Mouse (Mus musculus): ENCODE data around the gene Ddx23.

Ddx23 gene

DNA sequence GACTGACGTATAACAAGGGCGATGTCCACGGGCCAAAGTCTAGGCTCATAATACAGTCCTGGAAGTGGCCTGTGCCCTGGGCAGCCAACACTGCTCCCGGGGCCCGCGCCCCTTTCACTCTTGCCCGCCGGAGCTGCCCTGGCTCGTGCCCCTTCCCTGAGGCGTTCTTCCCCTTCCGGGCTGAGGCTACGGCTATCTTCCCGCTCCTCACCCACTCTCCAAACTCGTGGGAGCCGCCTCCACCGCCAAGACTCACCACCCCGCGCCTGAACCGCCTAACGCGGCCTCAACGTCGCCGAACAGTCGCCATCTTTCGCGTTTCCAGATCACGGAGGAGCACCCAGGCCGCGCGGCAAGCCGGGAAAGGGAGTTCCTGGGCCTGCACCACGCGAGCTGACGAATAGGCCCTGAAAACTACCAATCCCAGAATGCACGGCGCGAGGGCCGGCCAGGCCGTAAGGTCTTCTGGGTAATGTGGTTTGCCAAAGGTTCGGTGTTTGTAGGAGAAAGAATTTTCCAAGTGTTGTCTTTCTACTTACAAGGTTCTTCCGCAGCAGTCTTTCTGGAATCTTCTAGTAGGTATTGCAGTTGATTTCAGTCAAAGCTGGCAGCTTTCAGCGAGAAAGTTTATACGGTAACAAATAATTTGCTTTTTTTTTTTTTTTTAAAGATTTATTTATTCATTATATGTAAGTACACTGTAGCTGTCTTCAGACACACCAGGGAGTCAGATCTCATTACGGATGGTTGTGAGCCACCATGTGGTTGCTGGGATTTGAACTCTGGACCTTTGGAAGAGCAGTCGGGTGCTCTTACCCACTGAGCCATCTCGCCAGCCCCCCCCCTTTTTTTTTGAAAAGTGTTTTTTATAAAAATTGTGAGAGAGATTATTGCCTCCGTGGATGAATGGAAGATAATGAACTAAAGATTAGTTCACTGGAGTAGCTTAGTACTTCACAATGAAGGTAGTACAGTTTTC lies at the start of gene Ddx23:
TSS of gene Ddx23 (minus strand) at position 328 of the 979 bp plus-strand sequence.
- DNase-seq, result peak; percentile 98

DNA sequence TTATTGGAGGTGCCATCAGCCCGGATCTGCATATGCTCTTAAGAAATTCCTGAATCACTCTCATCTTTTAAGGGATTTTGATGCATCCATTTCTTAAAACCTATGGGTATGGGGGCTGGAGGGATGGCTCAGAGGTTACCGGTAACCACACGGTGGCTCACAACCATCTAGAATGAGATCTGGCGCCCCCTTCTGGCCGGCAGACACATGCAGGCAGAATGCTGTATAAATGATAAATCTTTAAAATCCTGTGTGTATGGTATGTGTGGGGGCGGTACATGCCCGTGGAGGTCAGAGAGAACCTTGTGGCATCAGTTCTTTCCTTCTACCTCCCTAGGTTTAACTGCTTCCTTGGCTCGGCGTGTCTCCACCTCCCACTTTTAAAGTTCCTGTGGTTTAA lies 47.7 kb upstream of the Ddx23 start:
- peak; percentile 81 for DNase-seq

DNA sequence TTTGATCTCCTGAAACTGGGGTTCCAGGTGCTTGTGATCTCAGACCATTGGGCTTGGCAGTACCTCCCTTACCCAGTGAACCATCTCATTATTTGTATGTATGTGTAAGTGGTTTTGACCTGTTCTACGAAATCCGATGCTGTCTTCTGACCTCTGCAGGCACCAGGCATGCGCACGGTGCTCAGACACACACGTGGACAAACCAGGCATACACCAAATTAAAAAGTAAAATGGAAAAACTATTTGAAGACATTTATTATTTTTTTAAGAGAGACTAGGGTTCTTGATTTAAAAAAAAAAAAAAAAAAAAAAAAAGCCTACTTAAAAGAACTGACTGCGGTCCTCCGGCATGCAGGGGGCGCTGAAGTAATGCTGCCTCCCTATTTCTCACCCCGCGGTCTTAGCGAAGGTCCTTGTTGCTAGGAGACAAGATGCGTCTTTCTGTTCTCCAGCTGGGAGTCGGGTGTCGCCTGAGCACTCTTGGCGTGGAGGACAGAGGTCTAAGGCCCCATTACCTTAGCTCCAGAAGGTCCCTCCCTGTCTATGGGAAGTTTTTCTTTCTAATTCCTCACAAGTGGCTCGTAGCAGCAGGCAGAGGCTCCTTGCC lies 45.2 kb upstream of the Ddx23 start, which contains the start of gene Ccdc65:
TSS of gene Ccdc65 (plus strand) at position 442 of the 607 bp plus-strand sequence.
- DNase-seq, result peak; percentile 90

DNA sequence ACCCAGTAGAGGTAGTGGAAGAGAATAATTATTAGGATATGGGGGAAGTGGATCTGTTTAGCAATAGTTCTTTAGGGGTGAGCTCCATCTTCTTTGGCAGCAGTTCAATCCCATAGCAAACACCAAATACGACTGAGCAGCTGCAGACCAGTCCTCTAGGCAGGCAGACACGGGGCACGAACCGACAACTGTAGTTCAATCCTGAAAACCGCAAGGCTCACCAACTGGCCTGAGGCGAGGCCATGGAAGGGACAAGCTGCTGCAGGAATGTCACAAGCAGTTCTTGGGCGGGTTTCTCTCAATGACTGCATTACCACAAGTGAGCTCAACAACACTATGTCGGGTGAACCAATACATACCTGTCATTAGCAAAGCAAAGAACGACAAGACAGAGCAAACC lies 41.6 kb upstream of the Ddx23 start:
- DNase-seq, result no peak

DNA sequence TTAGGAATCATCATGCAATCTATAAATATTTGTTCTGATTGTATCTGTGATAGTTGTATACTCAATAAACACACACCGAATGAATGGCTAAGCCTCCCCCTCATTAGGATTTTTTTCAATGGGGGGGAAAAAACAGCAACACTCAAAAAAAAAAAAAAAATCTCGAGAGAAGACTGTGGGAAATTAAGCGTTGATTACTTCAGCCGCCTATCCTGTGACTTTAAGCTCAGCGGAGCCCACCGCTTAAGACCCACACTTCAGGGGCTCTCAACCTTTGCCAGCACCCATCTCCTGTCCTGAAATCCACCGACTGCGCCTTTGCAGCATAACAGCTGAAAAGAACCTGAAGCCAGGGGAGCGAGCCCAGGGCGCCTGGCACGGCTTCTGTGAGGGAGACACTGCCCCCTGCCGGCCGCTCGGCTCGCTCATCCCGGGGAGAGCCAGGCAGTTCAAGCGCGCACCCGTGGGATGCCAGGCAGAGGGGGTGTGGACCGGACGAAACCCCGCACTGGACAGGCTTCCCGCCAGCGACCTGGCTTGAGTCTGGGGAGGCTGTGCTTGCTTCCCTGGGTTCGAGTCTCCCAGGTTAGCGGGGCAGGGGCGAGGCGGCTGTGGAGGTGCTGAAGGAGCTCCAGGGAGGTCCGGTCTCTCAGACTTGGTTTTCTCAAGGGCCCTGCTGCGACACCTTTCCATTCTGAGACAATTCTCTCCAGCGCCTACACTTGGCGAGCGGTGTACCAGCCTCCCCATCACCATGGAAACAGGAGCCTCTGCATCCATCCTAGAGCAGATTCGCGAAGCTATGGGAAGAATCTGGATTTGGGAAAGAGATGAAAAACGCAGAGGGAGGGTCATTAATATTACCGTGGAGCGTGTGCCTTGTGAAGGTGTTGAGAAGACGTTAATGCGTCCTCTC lies 36.8 kb upstream of the Ddx23 start:
- DNase-seq, result peak; percentile 92

DNA sequence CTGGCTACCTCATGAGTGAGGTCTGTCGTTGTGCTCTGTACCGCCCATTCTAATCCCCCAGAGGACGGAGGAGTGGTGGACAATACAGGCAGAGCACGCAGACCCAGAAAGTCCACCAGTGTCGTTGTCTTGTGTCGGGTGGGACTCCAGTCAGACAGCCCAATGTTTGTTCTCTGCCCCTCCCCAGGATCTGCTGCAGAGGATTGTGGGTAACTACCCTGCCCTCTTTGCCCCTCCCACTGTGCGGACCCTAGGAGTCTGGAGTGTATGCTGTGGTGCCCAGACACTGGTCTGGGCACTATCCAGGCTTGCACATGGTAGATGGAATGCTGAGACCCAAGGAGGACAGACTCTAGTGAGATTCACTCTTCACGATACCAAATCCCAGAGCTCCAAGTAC lies 33.5 kb upstream of the Ddx23 start:
- DNase-seq, result no peak

DNA sequence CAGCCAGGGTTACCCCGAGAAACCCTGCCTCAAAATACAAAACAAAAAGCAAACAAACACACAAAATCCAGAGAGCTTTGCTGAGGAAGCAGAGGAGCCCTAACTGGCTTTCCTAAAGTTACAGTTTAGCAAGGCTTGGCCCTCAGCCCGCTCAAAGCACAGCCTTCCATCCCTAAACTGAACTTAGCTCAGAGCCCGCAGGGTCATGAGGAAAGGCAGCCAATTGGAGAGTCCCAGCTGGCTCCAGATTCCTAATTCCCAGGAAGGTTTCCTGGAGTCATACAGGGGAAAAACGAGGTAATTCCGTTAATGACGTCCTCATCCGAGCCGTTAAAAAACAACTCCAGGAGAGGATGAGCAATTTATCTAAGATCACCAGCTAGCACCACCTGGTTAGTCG lies 33.0 kb upstream of the Ddx23 start:
- no peak for DNase-seq

DNA sequence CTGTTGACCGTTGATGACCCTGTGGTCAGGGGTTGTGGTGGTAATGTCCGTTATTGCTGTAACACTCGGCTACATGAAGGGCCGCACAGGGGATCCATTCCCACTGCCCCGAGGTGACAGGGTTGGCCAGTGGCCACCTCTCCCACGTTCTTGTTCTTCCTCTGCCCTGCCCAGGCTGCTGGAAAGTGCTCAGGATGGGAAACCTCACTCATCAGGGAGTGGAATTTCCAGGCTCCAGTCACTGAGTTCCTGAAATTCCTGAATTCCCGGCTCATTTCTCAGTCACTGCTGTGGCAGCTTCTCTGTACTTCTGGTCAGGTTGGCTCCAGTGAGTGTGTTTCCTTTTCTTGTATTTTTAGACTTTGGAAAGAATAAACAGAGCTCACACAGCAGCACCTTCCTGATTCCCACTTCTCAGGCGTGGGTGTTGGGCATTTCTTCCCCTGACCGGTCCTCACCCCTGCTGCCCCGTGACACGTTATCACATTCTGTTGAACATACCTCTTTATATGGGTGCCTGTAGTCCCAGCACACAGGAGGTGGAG lies 29.5 kb upstream of the Ddx23 start:
- peak; percentile 49 for DNase-seq

DNA sequence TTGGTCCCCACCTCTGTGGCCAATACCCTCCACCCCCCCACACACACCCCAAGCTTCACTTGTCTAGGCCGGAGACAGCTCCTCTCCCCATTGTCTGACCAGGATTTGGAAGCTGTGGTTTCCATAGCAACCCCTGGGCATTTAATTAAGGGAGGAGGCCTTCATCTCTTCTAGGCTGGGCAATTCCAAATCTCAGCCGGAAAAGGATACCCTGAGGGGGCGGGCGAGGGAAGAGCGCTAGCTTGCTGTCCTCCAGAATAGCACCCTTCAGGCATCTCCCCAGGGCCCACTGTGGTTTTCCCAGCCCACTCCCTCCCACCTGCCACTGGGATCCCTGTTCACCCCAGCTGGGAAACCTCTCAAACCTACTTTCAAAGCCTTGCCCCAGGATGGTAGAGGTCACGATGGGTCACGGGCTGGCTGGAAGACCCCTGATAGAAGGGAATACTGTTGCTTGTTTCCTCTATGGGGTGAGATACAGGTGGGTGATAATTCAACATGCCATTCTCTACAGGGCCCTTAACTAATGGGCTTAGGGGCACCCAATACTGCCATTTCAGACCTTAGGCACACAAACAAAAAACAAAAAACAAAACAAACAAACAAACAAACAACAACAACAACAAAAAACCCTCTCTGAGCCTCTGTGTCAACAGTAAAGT lies 28.9 kb upstream of the Ddx23 start:
- DNase-seq, result peak; percentile 81

DNA sequence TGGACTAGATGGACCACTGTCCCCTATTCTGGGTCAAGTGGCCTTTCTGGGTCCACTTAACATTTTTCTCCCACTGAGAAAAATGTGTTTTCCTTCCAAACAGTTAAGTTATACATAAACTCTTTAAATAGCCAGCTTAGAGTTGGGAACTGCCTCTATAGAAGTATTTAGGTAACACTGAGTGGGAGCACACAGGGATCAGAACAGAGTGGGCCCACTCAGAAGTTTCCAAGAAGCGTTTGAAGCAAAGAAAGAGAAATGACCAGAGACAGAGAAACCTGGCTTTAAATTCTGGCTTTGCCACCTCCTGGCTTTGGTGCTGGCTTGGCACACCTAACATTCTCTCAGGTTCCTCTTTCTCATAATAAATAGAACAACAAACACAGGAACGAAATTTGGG lies 27.0 kb upstream of the Ddx23 start:
- no peak for DNase-seq

DNA sequence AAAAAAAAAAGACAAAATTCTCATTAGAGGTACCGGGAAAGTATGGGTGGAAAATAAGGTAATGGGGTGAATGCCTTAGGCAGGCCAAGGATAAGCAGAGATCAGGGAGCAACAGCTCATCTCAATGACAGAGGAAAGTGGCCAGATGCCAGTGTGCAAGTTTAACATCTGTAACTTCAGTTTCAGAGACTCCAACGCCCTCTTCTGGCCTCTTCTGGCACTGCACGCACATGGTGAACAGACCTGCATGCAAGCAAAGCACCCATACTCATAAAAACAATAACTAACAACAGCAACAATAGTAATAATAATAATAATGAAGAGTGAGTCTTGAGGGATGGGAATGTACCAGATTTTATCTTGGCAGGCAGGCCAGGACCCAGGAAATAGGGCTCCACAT lies 23.2 kb upstream of the Ddx23 start:
- no peak for DNase-seq

DNA sequence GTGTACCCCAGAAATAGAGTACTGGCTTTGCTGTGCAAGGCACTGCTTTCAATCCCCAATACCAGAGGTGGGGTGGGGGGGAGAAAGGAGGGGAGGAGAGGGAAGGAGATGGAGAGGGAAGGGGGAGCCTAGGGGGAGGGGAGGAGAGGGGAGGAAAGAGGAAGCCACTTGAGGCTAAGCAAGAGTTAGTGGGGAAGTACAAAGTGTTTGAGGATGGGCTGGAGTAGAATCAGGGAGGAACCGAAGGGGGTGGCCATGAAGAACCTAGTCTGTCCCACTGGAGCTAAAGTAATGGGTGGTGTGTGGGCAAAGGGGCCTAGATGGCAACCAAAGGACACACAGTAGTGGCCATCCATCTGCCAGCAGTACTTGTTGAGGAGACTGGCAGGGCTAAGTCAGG lies 21.1 kb upstream of the Ddx23 start:
- DNase-seq, result no peak

DNA sequence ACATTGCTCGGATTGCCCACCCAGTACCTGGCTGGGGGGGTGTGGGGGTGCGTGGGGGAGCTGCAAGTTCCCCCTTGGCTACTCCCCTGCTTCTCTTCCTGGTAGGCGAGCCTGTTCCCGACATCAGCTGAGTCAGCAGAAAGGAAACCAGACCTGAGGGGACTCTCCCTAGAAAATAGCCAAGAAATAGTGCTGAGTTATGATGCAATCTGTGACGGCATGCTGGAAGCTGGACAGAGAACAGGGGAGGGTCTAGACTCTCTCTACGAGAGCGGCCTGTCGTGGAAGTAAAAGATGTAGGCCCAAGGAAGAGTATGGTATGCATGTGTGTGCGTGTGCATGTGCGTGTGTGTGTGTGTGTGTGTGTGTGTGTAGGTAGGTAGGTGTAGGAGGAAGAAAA lies 20.5 kb upstream of the Ddx23 start:
- no peak for DNase-seq

DNA sequence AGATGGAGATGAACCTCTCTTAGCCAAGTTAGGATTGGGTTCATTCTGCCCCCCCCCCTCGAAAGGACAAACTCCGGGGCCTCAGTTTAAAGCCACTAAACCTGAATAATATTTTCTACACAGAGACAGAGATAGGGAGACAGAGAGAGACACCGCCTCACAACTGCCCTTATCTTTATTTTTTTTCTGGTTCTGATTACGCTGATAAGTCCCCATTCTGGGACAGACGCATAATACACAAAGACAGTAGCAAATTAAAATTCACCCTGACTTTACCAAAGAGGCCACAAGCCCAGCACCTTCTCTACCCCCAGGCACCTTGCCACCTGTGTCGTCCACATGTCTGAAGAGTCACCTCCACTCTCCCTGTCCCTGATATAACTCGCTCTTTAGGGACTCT lies 18.9 kb upstream of the Ddx23 start:
- no peak for DNase-seq

DNA sequence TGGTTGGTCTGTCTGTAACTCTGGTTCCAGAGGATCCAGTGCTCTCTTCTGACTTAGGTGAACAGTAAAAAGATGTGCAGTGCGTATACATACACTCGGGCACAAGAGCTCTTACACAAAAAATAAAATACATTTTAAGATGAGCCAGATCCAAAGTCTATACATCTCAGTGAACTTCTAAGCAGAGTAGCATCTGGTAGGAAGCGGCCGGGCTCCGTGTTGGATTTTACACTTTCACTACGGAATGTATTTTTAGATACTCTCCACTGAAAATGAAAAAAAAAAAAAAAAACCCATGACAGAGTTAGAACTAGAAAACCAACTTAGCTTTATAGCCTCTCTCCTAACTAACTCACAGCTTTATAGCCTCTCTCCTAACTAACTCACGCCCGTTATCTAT lies 18.0 kb upstream of the Ddx23 start:
- DNase-seq, result no peak

DNA sequence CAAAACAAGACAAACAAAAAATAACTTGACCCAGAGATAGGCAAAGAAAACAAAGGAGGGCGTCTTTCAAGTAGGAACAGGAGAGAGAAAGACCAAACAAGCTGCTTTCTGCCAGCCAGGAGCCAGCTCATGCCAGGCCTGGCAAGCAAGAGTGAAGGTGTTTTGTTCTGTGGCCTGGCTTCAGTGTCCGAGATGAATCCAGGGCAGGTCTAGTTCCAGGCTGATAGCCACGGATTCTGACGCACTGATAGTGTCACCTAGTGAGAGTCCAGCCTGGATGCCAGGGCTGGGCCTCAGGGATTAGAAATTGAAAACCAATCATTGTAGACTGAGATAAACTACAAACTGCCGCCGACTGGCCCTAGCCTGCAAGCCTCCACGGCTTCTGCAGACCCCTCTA lies 15.3 kb upstream of the Ddx23 start:
- no peak for DNase-seq

DNA sequence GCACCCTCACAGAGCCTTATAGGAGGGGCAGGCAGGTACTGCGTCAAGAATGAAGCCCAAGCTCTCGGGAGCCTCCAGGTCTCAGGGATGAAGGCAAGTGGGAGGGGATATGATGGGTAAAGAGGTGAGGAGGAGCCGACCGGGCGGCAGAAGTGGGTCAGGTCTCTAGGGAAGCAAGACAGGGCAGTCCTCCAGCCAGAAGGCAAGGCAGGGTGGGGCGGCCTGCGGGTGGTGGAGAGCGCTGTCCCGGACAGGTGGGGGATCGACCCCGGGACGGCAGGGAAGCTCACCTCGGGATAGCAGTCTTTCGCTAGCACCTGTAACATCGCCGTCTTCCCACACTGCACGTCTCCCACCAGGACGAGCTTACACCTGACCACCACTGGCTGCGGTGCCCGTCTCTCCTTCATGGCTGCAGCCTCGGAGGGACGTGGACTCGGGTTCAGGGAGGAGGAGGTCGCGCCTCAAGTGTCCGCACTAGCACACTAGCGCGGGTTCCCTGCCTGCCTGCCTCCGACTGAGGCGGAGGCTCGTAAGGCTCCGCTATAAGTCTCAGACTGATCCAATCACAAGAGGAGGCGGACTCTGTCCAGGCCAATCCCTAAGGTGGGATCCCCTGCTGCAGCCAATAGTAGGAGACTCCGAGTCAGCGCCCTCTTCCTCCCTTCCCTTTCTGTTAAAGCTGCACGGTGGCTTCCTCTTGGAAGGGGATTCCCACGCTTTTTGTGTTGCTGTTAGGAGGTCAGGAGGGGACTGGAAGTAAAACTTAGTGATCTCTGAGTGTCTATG lies 14.4 kb upstream of the Ddx23 start, which contains the start of gene Rnd1:
TSS of gene Rnd1 (minus strand) at position 522 of the 789 bp plus-strand sequence.
- DNase-seq, result peak; percentile 92

DNA sequence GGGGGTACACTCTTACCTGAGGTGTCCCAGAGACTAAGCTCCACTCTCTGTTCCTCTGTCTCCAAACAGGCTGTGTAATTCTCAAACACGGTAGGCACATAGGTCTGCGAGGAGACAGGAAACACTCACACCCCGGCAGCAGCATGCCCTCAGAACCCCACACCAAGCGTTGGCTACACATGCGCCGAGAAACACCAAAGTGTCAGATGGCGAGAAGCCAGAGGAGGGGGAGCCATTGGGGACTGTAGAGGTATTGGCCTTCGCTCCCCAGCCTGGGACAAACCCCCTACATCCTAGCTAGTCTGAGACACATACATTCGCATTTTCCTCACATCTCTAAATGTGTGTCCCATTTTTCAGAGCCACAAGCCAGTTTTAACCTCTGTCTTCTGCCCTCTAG lies 13.8 kb upstream of the Ddx23 start:
- DNase-seq, result peak; percentile 25

DNA sequence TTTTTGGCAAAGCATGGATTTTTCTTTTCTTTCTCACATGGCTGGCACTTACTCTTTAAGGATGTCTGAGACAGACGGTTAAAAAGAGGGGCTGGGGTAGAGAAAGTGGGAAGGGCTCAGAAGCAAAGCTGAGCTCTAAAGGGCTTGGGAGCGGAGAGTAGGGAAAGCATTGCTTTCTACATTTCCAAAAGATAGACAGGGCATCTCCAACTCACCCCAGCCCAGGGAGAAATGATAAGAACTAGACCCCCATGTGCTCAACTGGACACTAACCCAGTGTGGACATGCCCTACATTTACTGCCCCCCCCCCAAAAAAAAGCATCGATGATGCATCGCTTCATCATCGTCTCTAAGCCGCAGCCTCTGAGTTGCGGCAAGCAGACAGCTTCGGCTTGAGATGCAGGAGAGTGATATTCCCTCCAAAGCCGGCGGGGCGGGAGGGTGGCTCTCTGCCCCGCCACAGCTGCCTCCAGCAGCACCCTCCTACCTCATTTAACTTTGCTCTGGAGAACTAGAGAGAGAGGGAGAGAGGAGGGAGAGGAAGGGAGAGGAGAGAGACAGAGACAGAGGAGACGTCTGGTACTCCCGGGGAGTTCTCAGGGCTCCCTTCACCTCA lies 13.0 kb upstream of the Ddx23 start:
- DNase-seq, result peak; percentile 30

DNA sequence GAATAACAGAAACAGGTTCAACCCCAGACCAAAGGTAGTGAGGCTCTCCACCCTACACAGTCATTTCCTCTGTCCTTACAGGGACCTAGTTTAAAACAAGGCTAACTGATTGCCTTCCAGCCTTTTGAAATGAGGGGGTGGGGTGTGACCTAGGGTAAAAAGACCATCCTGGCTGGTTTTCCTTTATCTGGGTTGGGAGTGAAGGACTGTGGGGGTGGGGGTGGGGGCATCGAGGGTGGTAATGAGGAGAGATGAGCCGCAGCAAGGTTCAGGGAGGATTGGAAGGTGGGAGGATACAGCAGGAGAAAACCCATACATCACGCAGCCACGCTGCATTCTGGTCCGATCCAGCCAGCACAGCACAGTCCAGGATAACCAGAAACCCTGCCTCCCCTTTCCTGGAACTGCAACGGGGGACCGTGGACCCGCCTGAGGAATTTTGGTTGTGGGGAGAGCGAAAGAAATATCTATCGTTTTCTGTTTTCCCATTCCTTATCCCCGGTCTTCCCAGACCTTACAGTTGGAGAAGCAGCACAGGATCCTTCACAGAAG lies 12.4 kb upstream of the Ddx23 start:
- DNase-seq, result no peak
